Mouse (Mus musculus): ENCODE measurements around the gene Zfp580.

Zfp580 gene

GRCm38 (mm10) chr7:5035628-5036027 is 15.7 kb upstream of the Zfp580 start:
- DNase-seq (ENCODE audit: low spot score in 2 of 2), result no peak

GRCm38 (mm10) chr7:5036136-5036535 is 15.2 kb upstream of the Zfp580 start:
- DNase-seq (ENCODE audit: low spot score in 2 of 2), result no peak

- DNase-seq (ENCODE audit: low spot score in 2 of 2), result no peak
Observed at GRCm38 (mm10) chr7:5037026-5037425, 14.3 kb upstream of the Zfp580 start.

- DNase-seq (ENCODE audit: low spot score in 2 of 2), result no peak
Observed at GRCm38 (mm10) chr7:5037467-5037866, 13.9 kb upstream of the Zfp580 start.

- DNase-seq (ENCODE audit: low spot score in 2 of 2), result peak; percentile 86 to 87
Observed at GRCm38 (mm10) chr7:5038109-5038732, 13.1 kb upstream of the Zfp580 start, which contains the start of gene Zfp784. Gene Zfp784 (minus strand): TSS chr7:5038446.

GRCm38 (mm10) chr7:5038940-5039339 is 12.4 kb upstream of the Zfp580 start:
- DNase-seq (ENCODE audit: low spot score in 2 of 2), result no peak

GRCm38 (mm10) chr7:5044981-5045380 is 6.4 kb upstream of the Zfp580 start:
- no peak for DNase-seq (ENCODE audit: low spot score in 2 of 2)

GRCm38 (mm10) chr7:5046112-5046511 is 5.2 kb upstream of the Zfp580 start:
- no peak for DNase-seq (ENCODE audit: low spot score in 2 of 2)

- DNase-seq (ENCODE audit: low spot score in 2 of 2), result no peak
Observed at GRCm38 (mm10) chr7:5047313-5047712, 4.0 kb upstream of the Zfp580 start.

GRCm38 (mm10) chr7:5052438-5052837 is 1.1 kb downstream of the Zfp580 start:
- DNase-seq (ENCODE audit: low spot score in 2 of 2), result no peak

GRCm38 (mm10) chr7:5052931-5053343 is 1.6 kb downstream of the Zfp580 start:
- no peak for DNase-seq (ENCODE audit: low spot score in 2 of 2)

GRCm38 (mm10) chr7:5053456-5054179 is 2.3 kb downstream of the Zfp580 start:
- no peak for DNase-seq (ENCODE audit: low spot score in 2 of 2)

- DNase-seq (ENCODE audit: low spot score in 2 of 2), result no peak
Observed at GRCm38 (mm10) chr7:5056651-5057263, 5.4 kb downstream of the Zfp580 start.

GRCm38 (mm10) chr7:5057381-5057780 is 6.0 kb downstream of the Zfp580 start:
- DNase-seq (ENCODE audit: low spot score in 2 of 2), result no peak

GRCm38 (mm10) chr7:5057804-5058203 is 6.5 kb downstream of the Zfp580 start:
- DNase-seq (ENCODE audit: low spot score in 2 of 2), result no peak

GRCm38 (mm10) chr7:5058631-5059030 is 7.3 kb downstream of the Zfp580 start:
- DNase-seq (ENCODE audit: low spot score in 2 of 2), result no peak

GRCm38 (mm10) chr7:5059421-5059820 is 8.1 kb downstream of the Zfp580 start:
- DNase-seq (ENCODE audit: low spot score in 2 of 2), result no peak

GRCm38 (mm10) chr7:5060239-5060731 is 8.9 kb downstream of the Zfp580 start:
- DNase-seq (ENCODE audit: low spot score in 2 of 2), result peak; percentile 59 to 64

- DNase-seq (ENCODE audit: low spot score in 2 of 2), result peak; percentile 99 to 100
Observed at GRCm38 (mm10) chr7:5060944-5061773, 9.8 kb downstream of the Zfp580 start.

- DNase-seq (ENCODE audit: low spot score in 2 of 2), result peak; percentile 81 to 84
Observed at GRCm38 (mm10) chr7:5061774-5062359, 10.5 kb downstream of the Zfp580 start, which contains the start of gene U2af2. Gene U2af2 (plus strand): TSS chr7:5062143.

- DNase-seq (ENCODE audit: low spot score in 2 of 2), result peak in 1 of 2 experiments; percentile 50
Observed at GRCm38 (mm10) chr7:5062360-5063001, 11.1 kb downstream of the Zfp580 start.
